Mouse (Mus musculus) cortical plate, adult 2 months (tissue): Measurements from ENCODE around the gene Sh3glb1. TPM values are rescaled to one million over a fixed set of nuclear protein-coding genes. Genes with fewer than 3 reads are reported as not detected.
"Not testable (repeated sequence)": the region's sequence is repeated elsewhere in the genome, so short reads cannot be mapped to it uniquely, and the experiment has no call there.

Experiments
- H3K27ac ChIP-seq: fragments of 200-500 bp; 2 replicates; pipeline ENCODE4 v1.5.1; 2012; ENCODE audit warnings: low read length, control low read depth, inconsistent platforms; ENCODE audit not compliant: insufficient read depth
- H3K4me1 ChIP-seq: fragments of 200-500 bp; 2 replicates; pipeline ENCODE4 v1.6.1; 2011; ENCODE audit warnings: low read length; ENCODE audit not compliant: control insufficient read depth, insufficient read depth
- H3K4me3 ChIP-seq: fragments of 200-500 bp; 2 replicates; pipeline ENCODE4 v1.5.1; 2011; ENCODE audit warnings: mild to moderate bottlenecking, low read length, control low read depth; ENCODE audit not compliant: insufficient read depth
- CTCF ChIP-seq: fragments of 200-500 bp; IDR thresholded peaks from 2 replicates; pipeline ENCODE4 v1.5.1; 2011; ENCODE audit warnings: mild to moderate bottlenecking, control low read depth, low read length; ENCODE audit not compliant: insufficient read depth; ENCODE audit errors: extremely low read depth
- POLR2A ChIP-seq: fragments of 200-500 bp; IDR thresholded peaks from 2 replicates; pipeline ENCODE4 v1.6.1; 2011; ENCODE audit warnings: mild to moderate bottlenecking, low read length, control low read depth; ENCODE audit not compliant: insufficient read depth; ENCODE audit errors: extremely low read depth
- polyA plus RNA-seq: library from polyadenylated mRNA; depleted of rRNA; stranded (reverse); fragments of >200 nt; gene quantifications from 2 replicates; pipeline ENCODE4 v1.2.3, GENCODE M21; 2012; rRNA removed

The Sh3glb1 gene
- 25.8 and 27.3 TPM in 2 replicates for polyA plus RNA-seq

- peak within 1 kb of the TSS; percentile 98 for H3K4me3 ChIP-seq
- peaks cover 8% of the 10 kb centered on the region for H3K4me1 ChIP-seq
- peak; percentile 93 for TF ChIP-seq CTCF
- peak; percentile 66 for TF ChIP-seq POLR2A
- peak within 1 kb of the TSS; percentile 98 for H3K27ac ChIP-seq
These were observed at the start of gene Sh3glb1 for GRCm38 (mm10) chr3:144719901-144720747. Gene Sh3glb1, minus strand, starts transcription at chr3:144720335.

GRCm38 (mm10) chr3:144765161-144765560 lies 45.0 kb upstream of the Sh3glb1 start:
- Histone ChIP-seq H3K4me1 (no peaks in the 10 kb centered on the region), H3K27ac (no peak overlapping the region), H3K4me3 (no peak overlapping the region)
- no peak for TF ChIP-seq POLR2A
- TF ChIP-seq CTCF: no peak

GRCm38 (mm10) chr3:144761454-144761853 lies 41.3 kb upstream of the Sh3glb1 start:
- no peak overlapping the region for H3K27ac ChIP-seq
- no peak for TF ChIP-seq CTCF
- no peak for TF ChIP-seq POLR2A
- no peaks in the 10 kb centered on the region for H3K4me1 ChIP-seq
- H3K4me3 ChIP-seq: no peak overlapping the region

GRCm38 (mm10) chr3:144760592-144761309 lies 40.6 kb upstream of the Sh3glb1 start, which contains the start of gene Clca3a1:
Gene Clca3a1, minus strand, starts transcription at chr3:144760977.
- Histone ChIP-seq H3K27ac (no peak within 1 kb of the TSS), H3K4me3 (no peak within 1 kb of the TSS), H3K4me1 (no peaks in the 10 kb centered on the region)
- TF ChIP-seq CTCF: no peak
- no peak for TF ChIP-seq POLR2A

GRCm38 (mm10) chr3:144759719-144760118 lies 39.6 kb upstream of the Sh3glb1 start:
- Histone ChIP-seq H3K4me1 (no peaks in the 10 kb centered on the region), H3K27ac (no peak overlapping the region), H3K4me3 (no peak overlapping the region)
- no peak for TF ChIP-seq CTCF
- TF ChIP-seq POLR2A: no peak

GRCm38 (mm10) chr3:144756103-144756502 lies 36.0 kb upstream of the Sh3glb1 start:
- H3K4me3 ChIP-seq, H3K27ac ChIP-seq, H3K4me1 ChIP-seq: not testable (repeated sequence)

GRCm38 (mm10) chr3:144753120-144753519 lies 33.0 kb upstream of the Sh3glb1 start:
- peak; percentile 40 for TF ChIP-seq CTCF
- no peak for TF ChIP-seq POLR2A
- no peak overlapping the region for H3K4me3 ChIP-seq

GRCm38 (mm10) chr3:144749062-144749963 lies 29.2 kb upstream of the Sh3glb1 start:
- not testable (repeated sequence) for H3K4me1 ChIP-seq, H3K27ac ChIP-seq, H3K4me3 ChIP-seq

More at GRCm38 (mm10) chr3:144753120-144753519, 33.0 kb upstream of the Sh3glb1 start:
- Histone ChIP-seq H3K4me1 (no peaks in the 10 kb centered on the region), H3K27ac (no peak overlapping the region)

GRCm38 (mm10) chr3:144747706-144748105 lies 27.6 kb upstream of the Sh3glb1 start:
- not testable (repeated sequence) for H3K4me1 ChIP-seq, H3K4me3 ChIP-seq, H3K27ac ChIP-seq

GRCm38 (mm10) chr3:144738396-144738795 lies 18.3 kb upstream of the Sh3glb1 start:
- H3K4me1 ChIP-seq, H3K27ac ChIP-seq, H3K4me3 ChIP-seq: not testable (repeated sequence)
